Mouse (Mus musculus) right cerebral cortex, postnatal 25 days (tissue): ENCODE data around the gene Awat1.

Source experiments
- DNase-seq: peaks from one replicate; pipeline ENCODE4 v3.0.0; 2022

Awat1 gene

GRCm38 (mm10) chrX:100571951-100572350 lies at the start of gene Awat1:
Gene Awat1 (plus strand): TSS chrX:100572251.
- no peak for DNase-seq

DNA sequence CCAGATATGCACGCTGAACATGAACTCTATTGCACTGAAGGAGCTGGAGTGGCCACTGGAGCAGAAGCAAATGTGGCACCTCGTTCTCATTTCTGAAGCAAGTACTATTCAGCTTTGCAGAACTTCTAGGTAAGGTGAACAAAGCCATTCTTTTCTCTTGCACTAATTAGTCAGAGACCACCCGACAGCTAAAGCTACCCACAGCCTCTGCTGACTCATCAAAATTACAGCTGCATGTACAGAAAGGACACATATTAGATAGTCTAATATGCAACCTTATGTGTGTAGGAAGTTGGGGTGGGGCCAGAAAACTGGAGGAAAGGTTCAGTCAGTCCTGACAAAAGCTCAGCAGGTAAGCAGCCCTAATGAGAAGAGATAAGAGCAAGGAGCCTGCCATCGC lies 47.6 kb upstream of the Awat1 start, which contains the start of gene Dgat2l6:
Dgat2l6 (plus strand) TSS at position 368 of the 400 bp plus-strand sequence.
- DNase-seq, result no peak

DNA sequence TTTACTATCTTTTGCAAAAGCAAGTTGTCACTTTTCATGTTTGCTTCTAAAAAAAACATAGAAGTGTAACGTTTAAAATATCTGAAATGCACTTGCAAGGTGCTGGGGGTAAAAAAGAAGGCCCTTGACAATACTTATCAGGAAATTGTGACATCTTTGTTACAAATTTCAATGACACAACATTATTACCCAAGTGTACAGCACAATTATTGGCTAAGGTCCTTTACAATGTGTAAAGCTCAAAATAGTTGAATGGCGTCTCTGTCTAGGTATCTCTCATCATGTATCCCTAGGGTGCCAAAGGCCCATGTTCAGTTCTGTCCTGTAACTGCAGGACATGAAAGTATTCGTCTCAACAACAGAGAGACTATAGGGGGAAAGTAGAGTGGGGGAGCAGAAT lies 16.0 kb upstream of the Awat1 start:
- DNase-seq, result no peak

DNA sequence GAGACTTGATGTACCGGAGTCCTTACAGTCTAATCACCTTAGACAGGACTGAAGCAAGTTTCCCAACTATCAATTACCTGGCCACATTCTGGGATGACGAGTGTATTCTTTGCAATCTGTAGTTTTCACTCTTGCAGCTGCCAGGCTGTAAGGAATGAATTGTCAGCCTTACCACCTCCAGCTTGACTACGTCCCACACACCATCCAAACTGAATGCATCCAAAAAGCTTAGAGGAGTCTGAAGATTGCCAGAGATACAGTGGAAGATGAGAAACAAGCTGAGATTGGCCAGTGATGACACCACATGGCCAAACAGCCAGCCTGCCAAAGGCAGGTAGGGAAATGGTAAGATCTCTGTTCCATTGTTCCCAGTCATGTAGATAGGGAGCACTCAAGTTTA lies 6.4 kb upstream of the Awat1 start:
- peak; percentile 6 for DNase-seq

DNA sequence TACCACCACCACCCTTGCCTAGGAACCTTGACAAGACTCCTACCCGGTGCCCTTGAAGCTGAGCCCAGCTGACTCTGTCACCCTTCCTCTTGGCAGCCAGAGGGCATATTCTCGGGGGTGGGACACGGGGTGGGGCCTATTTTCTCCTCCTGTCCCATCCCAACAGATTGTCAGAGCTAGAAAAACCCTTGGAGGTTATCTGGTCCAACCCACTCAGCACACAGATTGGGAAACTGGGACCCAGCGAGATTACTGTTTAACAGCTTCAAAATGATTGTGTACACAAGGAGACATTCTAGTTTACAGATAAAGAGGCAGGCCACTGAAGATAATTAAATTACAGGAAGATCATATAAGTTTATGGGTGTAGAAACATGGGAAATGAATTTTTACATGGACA lies 22.7 kb downstream of the Awat1 start, which contains the start of gene P2ry4:
P2ry4 (minus strand) TSS at position 79 of the 400 bp plus-strand sequence.
- no peak for DNase-seq

DNA sequence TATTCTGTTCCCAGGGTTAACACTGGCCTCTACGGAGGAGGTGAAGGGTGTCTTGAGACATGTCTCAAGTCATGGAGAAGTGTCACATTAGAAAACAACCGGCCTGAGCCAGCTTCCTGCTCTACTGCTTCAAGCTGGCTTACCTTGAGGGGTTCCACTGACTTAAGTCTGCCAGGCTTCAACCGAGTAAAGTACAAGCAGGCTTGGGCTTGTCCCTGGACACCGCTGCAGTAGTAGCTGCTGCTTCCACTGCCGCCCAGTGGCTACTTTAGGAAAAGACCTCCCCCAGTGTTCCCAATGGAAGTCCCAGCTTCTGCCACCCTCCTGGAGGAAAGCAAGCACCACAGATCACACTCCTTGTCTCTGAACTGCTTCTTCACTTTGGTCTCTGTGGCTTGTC lies 25.4 kb downstream of the Awat1 start:
- DNase-seq, result peak; percentile 37

- peak; percentile 13 for DNase-seq
Observed at GRCm38 (mm10) chrX:100599755-100600154, 27.7 kb downstream of the Awat1 start.

GRCm38 (mm10) chrX:100605314-100605713 lies 33.3 kb downstream of the Awat1 start, which contains the start of gene Arr3:
Gene Arr3 (plus strand): TSS chrX:100605497.
- no peak for DNase-seq

DNA sequence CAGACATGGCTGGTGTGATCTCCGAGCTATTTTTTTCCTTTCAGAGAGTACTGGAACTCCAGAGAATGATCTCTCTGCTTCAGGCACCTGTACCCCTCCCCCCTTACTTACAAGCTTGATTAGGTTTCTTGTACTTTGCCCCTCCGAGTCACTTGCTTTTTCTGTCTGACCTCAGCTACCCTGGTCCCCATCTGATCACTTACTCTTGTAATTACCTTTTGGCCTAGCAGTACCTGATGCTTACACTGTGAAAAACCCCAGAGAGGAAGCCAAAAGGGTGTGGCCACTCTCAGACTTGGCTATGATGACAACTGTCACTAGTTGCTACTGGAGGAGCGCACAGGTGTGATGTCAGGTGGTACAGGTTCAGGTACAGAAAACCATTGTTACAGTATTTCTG lies 46.4 kb downstream of the Awat1 start:
- no peak for DNase-seq

- no peak for DNase-seq
Observed at GRCm38 (mm10) chrX:100621366-100621765, 49.3 kb downstream of the Awat1 start.

DNA sequence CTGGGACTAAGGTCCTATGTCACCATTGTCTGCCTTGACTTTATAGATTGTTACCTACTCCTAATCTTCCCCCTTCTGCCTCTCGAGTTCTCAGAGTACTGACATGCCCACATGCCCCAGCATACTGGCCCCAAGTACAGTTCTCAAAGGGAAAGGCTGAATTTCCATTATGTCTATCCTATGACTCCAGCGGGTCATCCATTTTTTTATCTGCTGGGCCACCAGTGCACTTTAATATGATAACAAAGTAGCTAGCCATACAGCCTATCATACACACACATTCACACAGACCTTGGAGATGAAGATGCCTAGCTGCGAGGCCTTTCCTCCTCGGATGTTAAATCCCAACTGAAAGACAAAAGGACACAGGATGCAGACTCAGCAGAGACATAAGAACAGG lies 52.2 kb downstream of the Awat1 start:
- no peak for DNase-seq

DNA sequence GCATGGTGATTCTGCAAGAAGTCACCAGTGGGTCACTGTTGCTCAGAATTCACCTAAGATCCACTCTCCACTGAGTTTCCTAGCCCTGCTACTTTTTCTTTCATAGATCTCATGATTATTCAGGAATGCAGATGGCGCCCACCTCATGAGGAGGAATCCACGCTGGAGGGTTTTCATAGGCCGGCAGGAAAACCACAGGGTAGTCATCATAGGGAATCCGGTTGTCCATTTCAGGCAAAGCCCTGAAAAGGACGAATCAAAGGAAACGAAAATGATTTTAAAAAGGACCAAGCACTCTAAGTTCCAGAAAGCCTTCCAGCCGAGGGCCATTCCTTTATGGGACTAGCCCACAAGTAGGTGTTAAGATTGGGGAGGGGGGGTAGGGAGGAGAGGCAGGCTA lies 53.1 kb downstream of the Awat1 start:
- no peak for DNase-seq

- DNase-seq, result no peak
Observed at GRCm38 (mm10) chrX:100625546-100625801, 53.4 kb downstream of the Awat1 start, which contains the start of gene Kif4. Gene Kif4 (plus strand): TSS chrX:100625737.

DNA sequence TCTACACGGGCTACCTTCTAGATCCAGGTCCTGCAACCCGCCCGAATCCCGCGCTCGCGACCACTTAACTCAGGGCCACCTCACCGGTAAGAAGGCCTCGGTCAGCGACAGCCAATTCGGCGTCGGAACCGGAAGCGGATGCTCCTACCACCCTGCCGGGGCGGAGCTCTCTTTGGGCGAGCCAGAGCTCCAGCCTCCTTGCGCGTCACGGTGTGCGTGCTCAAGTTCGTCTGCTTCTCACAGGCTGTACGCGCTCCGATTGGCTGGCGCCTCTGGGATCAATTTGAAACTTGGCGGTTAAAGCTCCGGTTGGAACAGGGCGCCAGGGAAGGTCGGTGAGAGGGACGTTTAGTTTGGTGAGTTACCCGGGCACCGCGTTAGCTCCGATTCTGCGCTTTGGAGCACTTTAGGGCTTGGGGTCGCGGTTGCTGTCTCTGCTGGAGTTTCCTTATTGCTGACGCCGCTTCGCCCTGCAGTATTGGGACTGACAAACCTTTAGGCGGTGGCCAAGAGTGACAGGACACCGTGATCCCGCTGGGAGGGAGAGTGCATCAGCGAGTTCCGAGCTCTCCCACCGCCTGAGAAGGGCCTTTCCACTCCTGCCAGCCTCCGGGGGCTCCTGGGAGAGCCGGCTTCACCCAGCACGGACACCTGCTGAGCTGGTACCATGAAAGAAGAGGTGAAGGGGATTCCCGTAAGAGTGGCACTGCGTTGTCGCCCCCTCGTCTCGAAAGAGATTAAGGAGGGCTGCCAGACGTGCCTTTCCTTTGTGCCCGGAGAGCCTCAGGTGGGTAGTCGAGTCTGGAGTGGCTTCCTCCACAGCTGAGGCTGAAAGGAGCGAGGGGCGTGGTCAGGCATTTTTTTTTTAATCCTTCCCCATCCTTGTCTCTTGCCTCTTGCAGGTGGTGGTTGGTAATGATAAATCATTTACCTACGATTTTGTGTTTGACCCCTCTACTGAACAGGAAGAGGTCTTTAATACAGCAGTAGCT lies 54.0 kb downstream of the Awat1 start, which contains the start of gene Pdzd11:
Pdzd11 (minus strand) TSS at position 767 of the 992 bp plus-strand sequence.
- DNase-seq, result peak; percentile 85
